Mouse (Mus musculus) brain, embryonic 14.5 days (tissue): ENCODE measurements around the gene Wnt8b.
A peak's percentile ranks its signal among the peaks of the same experiment; 100 is the strongest.

Source experiments
- CTCF ChIP-seq: fragments of 200-500 bp; IDR thresholded peaks from 2 replicates; pipeline ENCODE4 v1.5.1; 2012; ENCODE audit warnings: inconsistent platforms, mild to moderate bottlenecking, moderate library complexity, borderline replicate concordance; ENCODE audit not compliant: insufficient read depth, insufficient read length; ENCODE audit errors: extremely low read depth
- POLR2A ChIP-seq: fragments of 200-500 bp; IDR thresholded peaks from 2 replicates; pipeline ENCODE4 v1.6.1; 2012; ENCODE audit warnings: mild to moderate bottlenecking, inconsistent platforms, borderline replicate concordance; ENCODE audit not compliant: poor library complexity, insufficient read depth, insufficient read length, severe bottlenecking; ENCODE audit errors: extremely low read depth

DNA sequence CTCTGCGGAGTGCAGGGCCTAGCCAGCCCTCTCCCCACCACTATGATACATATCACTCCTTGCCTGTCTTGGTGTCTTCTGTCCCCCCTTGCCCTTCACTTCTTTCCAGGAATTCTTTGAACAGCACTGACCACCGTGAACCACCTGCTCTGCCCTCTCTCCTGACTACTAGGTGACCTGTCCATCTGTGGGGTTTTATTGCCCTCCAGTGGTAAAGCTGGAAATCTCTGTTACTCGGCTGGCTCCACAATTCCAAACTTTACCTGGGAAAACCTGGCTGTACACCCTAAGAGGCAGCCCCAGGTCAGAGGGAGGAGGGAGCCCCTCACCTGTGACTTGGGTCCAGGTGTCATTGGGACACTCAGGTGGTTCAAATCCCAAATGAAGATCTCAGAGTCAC lies 42.1 kb downstream of the Wnt8b start:
- TF ChIP-seq CTCF (peak; percentile 61; the same call in 1 of the 2 replicates), POLR2A (no peak)
